Mouse (Mus musculus) small intestine, adult 2 months (tissue): ENCODE results near the gene Ptpn5. TPM values are rescaled to one million over a fixed set of nuclear protein-coding genes. Genes with fewer than 3 reads are reported as not detected.

Experiments
- H3K27ac ChIP-seq: fragments of 200-500 bp; 2 replicates; pipeline ENCODE4 v1.5.1; 2012; ENCODE audit warnings: low read depth, low read length, control low read depth, inconsistent platforms; ENCODE audit not compliant: insufficient read depth
- H3K27me3 ChIP-seq: fragments of 200-500 bp; 2 replicates; pipeline ENCODE4 v1.6.1; 2012; ENCODE audit warnings: mild to moderate bottlenecking, moderate library complexity, low read length, inconsistent platforms; ENCODE audit not compliant: control insufficient read depth, insufficient read depth
- H3K36me3 ChIP-seq: fragments of 200-500 bp; 2 replicates; pipeline ENCODE4 v1.6.1; 2012; ENCODE audit warnings: mild to moderate bottlenecking, low read length, control low read depth, inconsistent platforms; ENCODE audit not compliant: control insufficient read depth, insufficient read depth
- H3K4me1 ChIP-seq: fragments of 200-500 bp; 2 replicates; pipeline ENCODE4 v1.6.1; 2012; ENCODE audit warnings: low read length, inconsistent platforms, mixed read lengths; ENCODE audit not compliant: control insufficient read depth, insufficient read depth, insufficient read length
- H3K4me3 ChIP-seq: fragments of 200-500 bp; 2 replicates; pipeline ENCODE4 v1.5.1; 2012; ENCODE audit warnings: low read depth, mild to moderate bottlenecking, control low read depth, inconsistent platforms, low read length, moderate library complexity
- CTCF ChIP-seq: fragments of 200-500 bp; IDR thresholded peaks from 2 replicates; pipeline ENCODE4 v1.5.1; 2012; ENCODE audit warnings: low read depth, mild to moderate bottlenecking, control low read depth, inconsistent platforms, low read length, moderate library complexity, mixed read lengths; ENCODE audit not compliant: insufficient replicate concordance, insufficient read length; ENCODE audit errors: extremely low read depth
- POLR2A ChIP-seq: fragments of 200-500 bp; IDR thresholded peaks from 2 replicates; pipeline ENCODE4 v1.6.1; 2012; ENCODE audit warnings: low read depth, mild to moderate bottlenecking, control low read depth, inconsistent platforms, low read length, moderate library complexity
- WGBS: fragments of 180-500 bp; shearing (Covaris S2); methylation state at CpG from one replicate; pipeline ENCODE4 v1.1.7; 2018; 5-methylcytosine and 5-hydroxymethylcytosine counted together
- polyA plus RNA-seq: library from polyadenylated mRNA; depleted of rRNA; stranded (reverse); fragments of >200 nt; gene quantifications from 2 replicates; pipeline ENCODE4 v1.2.3, GENCODE M21; 2012

The Ptpn5 gene
- polyA plus RNA-seq, 1 experiment, result 1.1 TPM

DNA sequence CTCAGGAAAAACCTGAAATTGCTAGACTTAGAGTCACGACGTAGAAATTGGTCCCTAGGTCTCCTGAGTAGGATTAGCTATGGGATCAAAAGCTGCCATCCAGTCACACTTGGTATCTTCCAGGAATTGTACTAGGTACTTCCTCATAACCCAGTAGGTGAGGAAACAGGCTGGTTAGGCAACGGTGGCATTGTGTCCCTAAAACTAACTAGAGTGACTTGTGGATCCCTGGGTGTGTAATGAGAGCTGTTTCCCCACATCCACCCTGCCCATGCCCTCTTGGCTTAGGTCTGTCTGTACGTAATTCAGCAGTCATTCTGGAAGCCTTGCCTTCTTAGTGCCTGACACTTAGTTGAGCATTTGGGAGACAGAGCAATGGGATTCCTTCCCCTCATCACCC, 77.2 kb downstream of the Ptpn5 start:
- TF ChIP-seq CTCF (no peak), POLR2A (no peak)
- Histone ChIP-seq H3K27me3 (no peaks in the 10 kb centered on the region), H3K27ac (no peak overlapping the region), H3K4me1 (peaks cover 34% of the 10 kb centered on the region), H3K36me3 (peaks cover 19% of the 10 kb centered on the region), H3K4me3 (no peak overlapping the region)
- 67% methylated on average over 4 of the region's 4 CpGs for WGBS

DNA sequence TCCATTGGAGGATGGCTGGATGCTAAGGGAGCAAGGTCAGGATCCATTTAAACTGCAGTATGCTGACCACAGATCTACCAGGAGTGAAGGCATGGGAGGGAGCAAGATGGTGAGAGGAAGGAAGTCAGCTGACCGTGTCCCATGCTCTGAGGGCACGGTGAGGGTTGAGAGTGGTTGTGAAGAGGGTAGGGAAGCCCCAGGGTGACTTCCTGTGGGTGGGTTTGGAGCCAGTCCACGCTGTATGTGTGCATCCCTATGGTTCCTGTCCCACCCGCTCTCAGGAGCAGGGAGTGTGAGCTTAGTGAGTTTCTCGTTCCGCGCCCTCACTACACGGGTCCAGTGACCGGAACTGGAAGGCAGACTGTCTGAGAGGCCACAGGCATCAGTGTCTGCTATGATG, 77.7 kb downstream of the Ptpn5 start:
- Histone ChIP-seq H3K4me3 (no peak overlapping the region), H3K36me3 (peaks cover 19% of the 10 kb centered on the region), H3K4me1 (peaks cover 34% of the 10 kb centered on the region), H3K27me3 (no peaks in the 10 kb centered on the region), H3K27ac (no peak overlapping the region)
- no peak for TF ChIP-seq CTCF
- no peak for TF ChIP-seq POLR2A
- 73% methylated on average over 9 of the region's 9 CpGs for WGBS

DNA sequence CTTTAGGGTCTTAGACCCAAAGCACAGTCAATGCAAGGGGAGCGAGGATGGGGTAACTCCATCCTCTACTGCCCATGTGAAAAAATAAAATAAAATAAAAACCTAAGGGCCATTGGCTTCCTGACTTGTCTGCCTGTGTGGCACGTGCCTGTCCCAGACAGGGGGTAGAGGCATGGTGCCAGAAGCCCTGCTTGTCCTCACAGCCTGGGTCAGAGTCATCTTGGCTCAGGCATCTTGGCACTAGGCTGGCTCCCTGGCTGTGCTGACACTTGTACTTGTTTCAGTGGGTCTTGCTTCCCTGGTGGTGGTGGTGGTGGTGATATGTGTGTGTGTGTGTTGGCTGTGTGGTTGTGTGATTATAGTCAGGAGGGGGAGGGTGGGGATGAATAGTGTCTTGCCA, 78.8 kb downstream of the Ptpn5 start:
- WGBS, result 55% methylated on average over 2 of the region's 2 CpGs
- TF ChIP-seq POLR2A (no peak), CTCF (no peak)
- Histone ChIP-seq H3K4me1 (peaks cover 27% of the 10 kb centered on the region), H3K36me3 (peaks cover 19% of the 10 kb centered on the region), H3K27ac (no peak overlapping the region), H3K27me3 (no peaks in the 10 kb centered on the region), H3K4me3 (no peak overlapping the region)

DNA sequence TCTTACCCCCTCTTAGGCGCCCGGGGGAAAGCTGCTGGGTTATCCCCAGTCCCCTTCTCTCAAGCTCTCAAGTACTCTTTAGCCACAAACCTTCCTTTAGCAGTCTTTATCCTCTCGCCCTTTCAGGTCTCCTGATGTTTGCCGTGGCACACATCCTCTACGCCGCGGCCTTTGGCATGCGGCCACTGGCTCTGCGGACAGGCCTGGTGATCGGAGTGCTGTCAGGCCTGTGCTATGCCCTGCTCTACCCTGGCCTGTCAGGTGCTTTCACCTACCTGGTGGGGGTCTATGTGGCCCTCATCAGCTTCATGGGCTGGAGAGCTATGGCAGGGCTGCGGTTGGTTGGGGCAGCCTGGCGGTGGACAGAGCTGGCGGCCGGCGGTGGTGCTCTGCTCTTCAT, 80.2 kb downstream of the Ptpn5 start:
- no peak for TF ChIP-seq CTCF
- TF ChIP-seq POLR2A, result no peak
- Histone ChIP-seq H3K27me3 (no peaks in the 10 kb centered on the region), H3K4me1 (peaks cover 19% of the 10 kb centered on the region), H3K27ac (no peak overlapping the region), H3K36me3 (peaks cover 19% of the 10 kb centered on the region), H3K4me3 (no peak overlapping the region)
- 87% methylated on average over 15 of the region's 15 CpGs for WGBS

DNA sequence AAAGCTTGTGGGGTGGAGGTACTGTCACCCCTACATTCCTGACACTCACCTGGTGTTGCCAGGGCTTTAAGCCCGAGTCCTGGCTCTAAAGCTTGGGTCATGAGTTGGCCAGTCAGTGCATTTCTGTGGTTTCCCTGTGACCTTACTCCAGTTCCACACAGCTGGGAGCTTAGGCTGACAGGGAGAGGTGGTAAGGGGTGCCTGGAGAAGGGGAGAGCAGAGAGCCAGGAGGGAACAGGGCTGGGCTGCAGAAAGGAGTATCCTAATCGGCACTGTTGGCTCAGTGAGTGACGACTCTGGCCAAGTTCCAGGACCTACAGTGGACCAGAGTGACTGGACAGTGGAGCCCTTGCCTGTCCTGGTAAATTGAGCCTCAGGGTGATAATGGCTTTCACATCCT, 81.2 kb downstream of the Ptpn5 start:
- 11% methylated on average over 3 of the region's 3 CpGs for WGBS
- Histone ChIP-seq H3K27me3 (no peaks in the 10 kb centered on the region), H3K36me3 (peaks cover 19% of the 10 kb centered on the region), H3K4me1 (peaks cover 19% of the 10 kb centered on the region), H3K27ac (peak overlapping the region; percentile 76), H3K4me3 (peak overlapping the region; percentile 42)
- TF ChIP-seq CTCF (no peak), POLR2A (no peak; the same call in 1 of the 2 replicates)

DNA sequence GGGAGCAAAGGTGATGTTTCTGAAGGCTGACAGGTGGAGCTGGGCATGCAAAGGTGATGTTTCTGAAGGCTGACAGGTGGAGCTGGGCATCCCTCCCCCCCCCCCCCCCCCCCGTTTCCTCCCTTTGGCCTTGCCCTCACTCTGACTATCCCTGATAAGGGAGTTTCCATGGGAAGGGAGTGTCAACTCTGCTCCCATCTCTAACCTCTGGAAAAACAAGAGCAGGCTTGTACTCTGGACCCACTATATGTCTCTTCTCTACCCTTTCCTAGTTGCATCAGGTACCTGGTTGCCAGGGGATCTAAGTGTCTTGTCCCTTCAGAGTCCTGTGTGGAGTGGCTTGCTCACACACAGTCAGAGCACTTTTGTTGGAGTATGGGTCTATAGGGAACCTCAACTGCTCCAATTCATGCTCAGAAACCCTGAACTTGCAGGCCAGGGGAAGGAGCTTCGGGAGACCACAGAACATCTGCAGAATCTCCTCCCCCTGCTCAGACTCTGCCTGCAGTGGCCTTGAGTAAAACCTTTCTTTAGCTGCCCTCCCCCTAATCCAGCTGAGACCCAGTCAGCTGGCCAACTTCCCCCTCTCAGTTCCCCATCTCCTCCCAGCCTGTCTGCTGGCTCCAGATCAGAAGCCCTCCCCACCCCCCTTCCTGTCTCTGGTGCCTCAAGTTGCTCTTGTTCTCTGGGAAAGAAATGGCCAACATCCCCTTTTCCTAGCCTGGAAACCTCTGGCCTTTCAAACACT, 81.9 kb downstream of the Ptpn5 start:
- Histone ChIP-seq H3K4me1 (peaks cover 19% of the 10 kb centered on the region), H3K36me3 (peaks cover 19% of the 10 kb centered on the region), H3K4me3 (peak overlapping the region; percentile 90), H3K27me3 (no peaks in the 10 kb centered on the region), H3K27ac (peak overlapping the region; percentile 99)
- 10% methylated on average over 1 of the region's 2 CpGs for WGBS
- no peak for TF ChIP-seq CTCF
- TF ChIP-seq POLR2A, result no peak

DNA sequence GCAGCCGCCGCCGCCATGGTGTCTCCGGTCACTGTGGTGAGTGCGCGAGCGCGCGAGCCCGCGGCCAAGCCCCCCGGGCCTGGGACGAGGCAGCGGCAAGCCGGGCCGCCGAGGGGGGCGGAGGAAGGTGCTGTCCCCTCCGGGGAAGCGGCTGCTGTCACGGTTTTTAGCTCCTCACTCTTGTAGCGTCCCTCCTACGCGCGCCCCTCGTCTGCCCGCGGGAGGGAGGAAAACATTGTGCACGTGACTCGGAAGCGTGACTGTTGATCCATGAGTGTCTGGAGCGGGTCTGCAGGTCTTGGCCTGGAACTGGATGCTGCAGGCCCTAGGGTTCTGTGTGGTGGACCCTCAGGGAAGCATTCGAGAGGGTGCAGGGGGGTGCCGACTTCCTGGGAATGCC, 82.7 kb downstream of the Ptpn5 start:
- H3K27ac ChIP-seq, result peak overlapping the region; percentile 99
- H3K36me3 ChIP-seq, result peaks cover 19% of the 10 kb centered on the region
- peaks cover 17% of the 10 kb centered on the region for H3K4me1 ChIP-seq
- no peaks in the 10 kb centered on the region for H3K27me3 ChIP-seq
- H3K4me3 ChIP-seq, result peak overlapping the region; percentile 90
- WGBS, result 1% methylated on average over 34 of the region's 34 CpGs
- TF ChIP-seq POLR2A, result no peak
- no peak for TF ChIP-seq CTCF
